ENCODE assay signal across 9 mouse cellular contexts in genomic region chr9:87708151-87708550, GRCm38 (mm10). TPM values are rescaled to one million over a fixed set of nuclear protein-coding genes. Genes with fewer than 3 reads are reported as not detected.
A peak's percentile ranks its signal among the peaks of the same experiment; 100 is the strongest.
DNase-seq lines count a peak whose midpoint lies in the region; TF ChIP-seq lines count a peak whose summit lies in the region.
"Had no signal": no experiment of that assay in that cellular context is flagged by ENCODE, and none has a peak within 500 bp of the region (broad histone marks: within the 10 kb centered on the region; RNA-seq: fewer than 3 reads in every experiment).

No protein-coding gene starts in this region.

- no peaks in the 10 kb centered on the region; the same call in 1 of the 2 replicates for H3K27me3 ChIP-seq in kidney, adult 2 months (replicated peaks; ENCODE audit: control insufficient read depth, insufficient read depth, low read length)
- H3K27me3 ChIP-seq in testis, adult 2 months (ENCODE audit: control insufficient read depth, insufficient read depth, low read length): no peaks in the 10 kb centered on the region
- H3K27me3 ChIP-seq: lung, embryonic 15.5 days had no signal

- no peaks in the 10 kb centered on the region for H3K36me3 ChIP-seq in kidney, adult 2 months (ENCODE audit: control insufficient read depth, insufficient read depth, low read length)
- no peaks in the 10 kb centered on the region for H3K36me3 ChIP-seq in testis, adult 2 months (ENCODE audit: control insufficient read depth, insufficient read depth, low read length)
- H3K36me3 ChIP-seq: lung, embryonic 15.5 days had no signal

- peak; percentile 75 for DNase-seq in embryo, embryonic 10 days (ENCODE audit: low spot score)
- no peak for DNase-seq in embryo, embryonic 9.5 days (ENCODE audit: extremely low spot score)
- DNase-seq in thymus, postnatal 14 days: peak; percentile 25
- DNase-seq in thymus, postnatal 0 days (ENCODE audit: low spot score): no peak
- peak; percentile 39 for DNase-seq in kidney, adult 2 months
- DNase-seq in lung, adult 18-20 months: peak; percentile 13 to 20

- TF ChIP-seq CTCF in embryonic fibroblast, embryonic 13.5 days (IDR thresholded peaks at IDR 0.05; ENCODE audit: borderline replicate concordance, insufficient read depth, low read length): peak; percentile 57; the same call in 1 of the 2 replicates
- peak; percentile 71 for TF ChIP-seq CTCF in kidney, adult 2 months (conservative IDR thresholded peaks at IDR 0.05; ENCODE audit: insufficient read depth, insufficient read length, low read depth, low read length)
- TF ChIP-seq CTCF in testis, adult 2 months (IDR thresholded peaks at IDR 0.05; ENCODE audit: control insufficient read depth, insufficient read depth, insufficient replicate concordance, low read depth, low read length): peak; percentile 13; the same call in 1 of the 2 replicates

- H3K4me3 ChIP-seq in embryonic fibroblast, embryonic 13.5 days (ENCODE audit: insufficient read depth, low read length): no peak overlapping the region
- no peak overlapping the region for H3K4me3 ChIP-seq in kidney, adult 2 months (ENCODE audit: insufficient read depth, low read depth, low read length)
- no peak overlapping the region for H3K4me3 ChIP-seq in testis, adult 2 months (ENCODE audit: control insufficient read depth, low read depth, low read length)
- H3K4me3 ChIP-seq: lung, embryonic 15.5 days had no signal

- no peak overlapping the region for H3K27ac ChIP-seq in embryonic fibroblast, embryonic 13.5 days (ENCODE audit: insufficient read depth, low read length)
- H3K27ac ChIP-seq in kidney, adult 2 months (ENCODE audit: insufficient read depth, low read depth, low read length): no peak overlapping the region
- H3K27ac ChIP-seq in testis, adult 2 months (ENCODE audit: control insufficient read depth, insufficient read depth, low read depth, low read length): no peak overlapping the region
- H3K27ac ChIP-seq: lung, embryonic 15.5 days had no signal

- TF ChIP-seq POLR2A in embryonic fibroblast, embryonic 13.5 days (IDR thresholded peaks at IDR 0.05; ENCODE audit: low read depth, low read length): no peak
- TF ChIP-seq POLR2A in kidney, adult 2 months (IDR thresholded peaks at IDR 0.05; ENCODE audit: low read depth, low read length): no peak
- TF ChIP-seq POLR2A in testis, adult 2 months (IDR thresholded peaks at IDR 0.05; ENCODE audit: control insufficient read depth, low read depth, low read length): no peak

- no peaks in the 10 kb centered on the region for H3K4me1 ChIP-seq in embryonic fibroblast, embryonic 13.5 days (ENCODE audit: control insufficient read depth, insufficient read depth, low read length)
- H3K4me1 ChIP-seq in kidney, adult 2 months (ENCODE audit: control insufficient read depth, insufficient read depth, low read length): no peaks in the 10 kb centered on the region
- no peaks in the 10 kb centered on the region for H3K4me1 ChIP-seq in testis, adult 2 months (ENCODE audit: control insufficient read depth, insufficient read depth, low read length)
- H3K4me1 ChIP-seq: lung, embryonic 15.5 days had no signal

RNA-seq across cellular contexts. Expression of gene Tbx18, which starts 22.9 kb away (rescaled TPM):
- 0.27 and 0.31 TPM in 2 replicates for polyA plus RNA-seq in thymus, postnatal 0 days (2015; fragmentation: Nextera tagmentation; extraction: Ambion mirVana)
- polyA plus RNA-seq in embryonic fibroblast, embryonic 13.5 days (2011; ENCODE audit: insufficient read length, low read depth, missing spikeins): 10.3 and 15.2 TPM in 2 replicates
- 0.45 and 0.53 TPM in 2 replicates for polyA plus RNA-seq in kidney, adult 2 months (2012; rRNA removed)
- 0.79 and 1.1 TPM in 2 replicates for polyA plus RNA-seq in testis, adult 2 months (2012; rRNA removed)

Comparison
In these comparisons a context has a peak if more than half of its experiments do, and no peak if none do; other contexts are left out.
1. DNase-seq: peak in embryo, embryonic 10 days (single experiment), thymus, postnatal 14 days (single experiment), kidney, adult 2 months (single experiment) and lung, adult 18-20 months (2 of 2); none in embryo, embryonic 9.5 days (single experiment) and thymus, postnatal 0 days (single experiment).
2. CTCF ChIP-seq: peak in every context shown above with its lines; median percentile 71 in kidney, adult 2 months; 57 in embryonic fibroblast, embryonic 13.5 days; 13 in testis, adult 2 months.